Mouse (Mus musculus): Measurements from ENCODE around the gene Psma6. TPM values are rescaled to one million over a fixed set of nuclear protein-coding genes. Genes with fewer than 3 reads are reported as not detected.
"Not testable (repeated sequence)": the region's sequence is repeated elsewhere in the genome, so short reads cannot be mapped to it uniquely, and the experiment has no call there.

Gene Psma6
- 149 and 166 TPM in 2 replicates for polyA plus RNA-seq (2012; rRNA removed)

GRCm38 (mm10) chr12:55384023-55384749, at the start of gene Psma6:
Gene Psma6, plus strand, starts transcription at chr12:55384222.
- DNase-seq (ENCODE audit: low spot score): no peak

GRCm38 (mm10) chr12:55338490-55338889, 45.5 kb upstream of the Psma6 start:
- DNase-seq (ENCODE audit: low spot score): not testable (repeated sequence)

- DNase-seq (ENCODE audit: low spot score): not testable (repeated sequence)
Measured at GRCm38 (mm10) chr12:55343045-55343444, 41.0 kb upstream of the Psma6 start.

GRCm38 (mm10) chr12:55343998-55344397, 40.0 kb upstream of the Psma6 start:
- DNase-seq (ENCODE audit: low spot score): no peak

- no peak for DNase-seq (ENCODE audit: low spot score)
Measured at GRCm38 (mm10) chr12:55344583-55344982, 39.4 kb upstream of the Psma6 start.

- no peak for DNase-seq (ENCODE audit: low spot score)
Measured at GRCm38 (mm10) chr12:55353423-55353822, 30.6 kb upstream of the Psma6 start.

GRCm38 (mm10) chr12:55354904-55355303, 29.1 kb upstream of the Psma6 start:
- DNase-seq (ENCODE audit: low spot score): no peak

GRCm38 (mm10) chr12:55357303-55357702, 26.7 kb upstream of the Psma6 start:
- no peak for DNase-seq (ENCODE audit: low spot score)

GRCm38 (mm10) chr12:55360929-55361328, 23.1 kb upstream of the Psma6 start:
- DNase-seq (ENCODE audit: low spot score): no peak

GRCm38 (mm10) chr12:55365083-55365482, 18.9 kb upstream of the Psma6 start:
- DNase-seq (ENCODE audit: low spot score): no peak

GRCm38 (mm10) chr12:55372424-55373055, 11.5 kb upstream of the Psma6 start:
- no peak for DNase-seq (ENCODE audit: low spot score)

GRCm38 (mm10) chr12:55376956-55377609, 6.9 kb upstream of the Psma6 start:
- DNase-seq (ENCODE audit: low spot score): no peak

GRCm38 (mm10) chr12:55377610-55377980, 6.4 kb upstream of the Psma6 start:
- no peak for DNase-seq (ENCODE audit: low spot score)

- no peak for DNase-seq (ENCODE audit: low spot score)
Measured at GRCm38 (mm10) chr12:55384826-55385225, 804 bp downstream of the Psma6 start.

GRCm38 (mm10) chr12:55385931-55386330, 1.9 kb downstream of the Psma6 start:
- DNase-seq (ENCODE audit: low spot score): no peak

- DNase-seq (ENCODE audit: low spot score): no peak
Measured at GRCm38 (mm10) chr12:55386456-55386855, 2.4 kb downstream of the Psma6 start.

- DNase-seq (ENCODE audit: low spot score): no peak
Measured at GRCm38 (mm10) chr12:55387083-55387787, 3.2 kb downstream of the Psma6 start.

GRCm38 (mm10) chr12:55387788-55388465, 3.9 kb downstream of the Psma6 start:
- no peak for DNase-seq (ENCODE audit: low spot score)

- DNase-seq (ENCODE audit: low spot score): no peak
Measured at GRCm38 (mm10) chr12:55388478-55388877, 4.5 kb downstream of the Psma6 start.

GRCm38 (mm10) chr12:55389132-55390081, 5.4 kb downstream of the Psma6 start:
- DNase-seq (ENCODE audit: low spot score): no peak

GRCm38 (mm10) chr12:55392120-55392519, 8.1 kb downstream of the Psma6 start:
- DNase-seq (ENCODE audit: low spot score): no peak

Data from urinary bladder, adult 2 months (tissue).